Mouse (Mus musculus): ENCODE results near the gene Mgp.
A peak's percentile ranks its signal among the peaks of the same experiment; 100 is the strongest.

Mgp gene

GRCm38 (mm10) chr6:136848971-136849370, 26.7 kb downstream of the Mgp start:
- no peak for DNase-seq

- no peak for DNase-seq
These were observed 27.2 kb downstream of the Mgp start for GRCm38 (mm10) chr6:136848399-136848798.

GRCm38 (mm10) chr6:136847790-136848189, 27.8 kb downstream of the Mgp start:
- peak; percentile 67 for DNase-seq

- no peak for DNase-seq
These were observed 28.4 kb downstream of the Mgp start for GRCm38 (mm10) chr6:136847267-136847666.

- DNase-seq, result no peak
These were observed 29.7 kb downstream of the Mgp start for GRCm38 (mm10) chr6:136845706-136846480.

- no peak for DNase-seq
These were observed 30.7 kb downstream of the Mgp start for GRCm38 (mm10) chr6:136844903-136845302.

- no peak for DNase-seq
These were observed 38.3 kb downstream of the Mgp start for GRCm38 (mm10) chr6:136837323-136837722.

GRCm38 (mm10) chr6:136835352-136835751, 40.3 kb downstream of the Mgp start, which contains the start of gene Smco3:
Smco3 (minus strand) TSS chr6:136835452.
- no peak for DNase-seq

- DNase-seq, result no peak
These were observed 43.9 kb downstream of the Mgp start for GRCm38 (mm10) chr6:136831712-136832111.

- DNase-seq, result no peak
These were observed 46.9 kb downstream of the Mgp start for GRCm38 (mm10) chr6:136828681-136829080.

- DNase-seq, result peak; percentile 96
These were observed 47.6 kb downstream of the Mgp start, which contains the start of gene Wbp11 for GRCm38 (mm10) chr6:136827881-136828561. Wbp11 (minus strand) TSS chr6:136828233.

GRCm38 (mm10) chr6:136827516-136827880, 48.1 kb downstream of the Mgp start, which contains the start of gene BC049715:
BC049715 (plus strand) TSS chr6:136827626.
- peak; percentile 19 for DNase-seq

GRCm38 (mm10) chr6:136827116-136827515, 48.5 kb downstream of the Mgp start:
- no peak for DNase-seq

GRCm38 (mm10) chr6:136824987-136825386, 50.6 kb downstream of the Mgp start:
- DNase-seq, result no peak
